In the genomic region with DNA sequence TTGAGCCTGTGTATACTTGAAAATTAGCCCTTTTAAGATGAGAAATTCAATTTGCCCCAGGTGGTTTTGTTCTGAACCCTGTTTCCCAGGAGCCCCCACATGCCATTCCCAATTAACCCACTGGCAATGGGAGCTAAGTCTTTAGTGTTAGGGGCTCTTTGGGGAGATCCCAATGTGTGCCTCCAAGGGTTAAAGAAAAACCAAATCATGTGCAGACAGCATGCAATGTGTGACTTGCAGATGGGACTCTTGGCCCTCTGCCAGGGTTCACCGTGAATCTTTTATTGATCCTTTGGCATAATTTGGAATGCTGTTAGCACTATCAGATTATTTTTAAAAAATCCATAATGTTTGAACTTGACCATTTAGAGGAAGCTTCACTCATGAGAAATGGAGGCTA, we compare ENCODE assay signal across 23 mouse cellular contexts. TPM values are rescaled to one million over a fixed set of nuclear protein-coding genes. Genes with fewer than 3 reads are reported as not detected.
DNase-seq lines count a peak whose midpoint lies in the region; ATAC-seq and TF ChIP-seq lines count a peak whose summit lies in the region.
"Had no signal": no experiment of that assay in that cellular context is flagged by ENCODE, and none has a peak within 500 bp of the region (broad histone marks: within the 10 kb centered on the region; RNA-seq: fewer than 3 reads in every experiment).

No protein-coding gene starts in this region.

- no peak for TF ChIP-seq CTCF in layer of hippocampus, adult 2 months (conservative IDR thresholded peaks at IDR 0.05)

- H3K4me2 ChIP-seq in midbrain, embryonic 14.5 days (ENCODE audit: low read length) = no peak overlapping the region
- no peak overlapping the region for H3K4me2 ChIP-seq in midbrain, embryonic 15.5 days
- no peak overlapping the region for H3K4me2 ChIP-seq in hindbrain, embryonic 14.5 days (replicated peaks)
- no peak overlapping the region for H3K4me2 ChIP-seq in kidney, embryonic 14.5 days (replicated peaks; ENCODE audit: low read depth, low read length)
- H3K4me2 ChIP-seq: liver, embryonic 12.5 days had no signal

- H3K4me1 ChIP-seq in midbrain, embryonic 14.5 days (ENCODE audit: control insufficient read depth, insufficient read depth, low read length) = 0 out of 2 replicates have a peak, but pooled peaks cover 6% of the 10 kb centered on the region
- peaks cover 10% of the 10 kb centered on the region; the same call in 1 of the 2 replicates for H3K4me1 ChIP-seq in midbrain, embryonic 15.5 days
- peaks cover 29% of the 10 kb centered on the region for H3K4me1 ChIP-seq in hindbrain, embryonic 14.5 days (replicated peaks; ENCODE audit: control insufficient read depth, insufficient read depth, low read length)
- H3K4me1 ChIP-seq in kidney, embryonic 14.5 days (ENCODE audit: control insufficient read depth, insufficient read depth, low read length) = no peaks in the 10 kb centered on the region
- H3K4me1 ChIP-seq: limb, embryonic 10.5 days had no signal

- 0 out of 2 replicates have a peak, but pooled peaks have one; percentile 58 for ATAC-seq in midbrain, embryonic 14.5 days (ENCODE audit: low FRiP score, low TSS enrichment)
- no peak; the same call in 1 of the 2 replicates for ATAC-seq in midbrain, embryonic 15.5 days (replicated peaks)
- peak; percentile 59; the same call in 1 of the 2 replicates for ATAC-seq in hindbrain, embryonic 14.5 days (ENCODE audit: low FRiP score)
- no peak for ATAC-seq in kidney, embryonic 14.5 days (ENCODE audit: low FRiP score, low TSS enrichment)
- ATAC-seq: activated CD4-positive, CD25-positive, alpha-beta regulatory T cell, adult 4 months; CD4-positive, CD25-positive, alpha-beta regulatory T cell, adult 4 months; liver, embryonic 12.5 days had no signal

- H3K9me3 ChIP-seq in midbrain, embryonic 14.5 days (ENCODE audit: control insufficient read depth, low read length) = no peaks in the 10 kb centered on the region
- H3K9me3 ChIP-seq in midbrain, embryonic 15.5 days = no peaks in the 10 kb centered on the region
- no peaks in the 10 kb centered on the region for H3K9me3 ChIP-seq in hindbrain, embryonic 14.5 days (ENCODE audit: control insufficient read depth, low read length)
- H3K9me3 ChIP-seq in kidney, embryonic 14.5 days (ENCODE audit: control insufficient read depth, low read length) = no peaks in the 10 kb centered on the region
- H3K9me3 ChIP-seq: limb, embryonic 10.5 days; liver, embryonic 12.5 days; megakaryocyte, embryonic 14.5 days had no signal

- no peak overlapping the region for H3K4me3 ChIP-seq in layer of hippocampus, adult 2 months
- H3K4me3 ChIP-seq in midbrain, embryonic 14.5 days (replicated peaks; ENCODE audit: low read depth, low read length) = no peak overlapping the region
- H3K4me3 ChIP-seq in midbrain, embryonic 15.5 days = no peak overlapping the region
- H3K4me3 ChIP-seq in hindbrain, embryonic 14.5 days (replicated peaks; ENCODE audit: low read length) = no peak overlapping the region
- H3K4me3 ChIP-seq in kidney, embryonic 14.5 days (ENCODE audit: low read length) = no peak overlapping the region
- H3K4me3 ChIP-seq: gastrocnemius, adult 2 months; limb, embryonic 10.5 days; liver, embryonic 12.5 days; megakaryocyte, embryonic 14.5 days; myocyte had no signal

- 20% methylated on average over 1 of the region's 1 CpGs for WGBS in midbrain, embryonic 14.5 days
- 11% methylated on average over 1 of the region's 1 CpGs for WGBS in midbrain, embryonic 15.5 days
- 6% methylated on average over 1 of the region's 1 CpGs for WGBS in hindbrain, embryonic 14.5 days
- WGBS in kidney, embryonic 14.5 days = 82% methylated on average over 1 of the region's 1 CpGs

- H3K27ac ChIP-seq in layer of hippocampus, adult 2 months = 0 out of 2 replicates have a peak overlapping the region, but pooled peaks have one; percentile 28
- H3K27ac ChIP-seq in midbrain, embryonic 14.5 days (replicated peaks; ENCODE audit: low read depth, low read length) = 0 out of 2 replicates have a peak overlapping the region, but pooled peaks have one; percentile 37
- no peak overlapping the region for H3K27ac ChIP-seq in midbrain, embryonic 15.5 days
- peak overlapping the region; percentile 49; the same call in 1 of the 2 replicates for H3K27ac ChIP-seq in hindbrain, embryonic 14.5 days
- H3K27ac ChIP-seq in kidney, embryonic 14.5 days (ENCODE audit: low read depth, low read length) = no peak overlapping the region
- H3K27ac ChIP-seq: gastrocnemius, adult 2 months; limb, embryonic 10.5 days; liver, embryonic 12.5 days had no signal

- no peaks in the 10 kb centered on the region for H3K27me3 ChIP-seq in midbrain, embryonic 14.5 days (ENCODE audit: control insufficient read depth, insufficient read depth, low read length)
- H3K27me3 ChIP-seq in midbrain, embryonic 15.5 days (replicated peaks) = no peaks in the 10 kb centered on the region
- H3K27me3 ChIP-seq in hindbrain, embryonic 14.5 days (ENCODE audit: control insufficient read depth, insufficient read depth, low read length) = no peaks in the 10 kb centered on the region
- H3K27me3 ChIP-seq in kidney, embryonic 14.5 days (ENCODE audit: control insufficient read depth, insufficient read depth, low read length) = no peaks in the 10 kb centered on the region
- H3K27me3 ChIP-seq: liver, embryonic 12.5 days; megakaryocyte, embryonic 14.5 days had no signal

- DNase-seq in cerebellum, postnatal 14 days = peak; percentile 71 to 79
- DNase-seq in cerebellum, postnatal 36 days = no peak
- no peak for DNase-seq in layer of hippocampus, adult 2 months (ENCODE audit: low spot score in 2 of 2)
- no peak for DNase-seq in layer of hippocampus, adult 8-10 months (ENCODE audit: low spot score in 2 of 2)
- DNase-seq in midbrain, embryonic 14.5 days = peak; percentile 69
- peak; percentile 55 for DNase-seq in hindbrain, embryonic 14.5 days (ENCODE audit: low spot score)
- DNase-seq: adrenal gland, postnatal 10 days; cerebellum, adult 11 months; cerebellum, postnatal 25 days; gastrocnemius, adult 2 months; heart, postnatal 36 days; kidney, adult 8-10 months; kidney, postnatal 36 days; lung, adult 2 months; right cerebral cortex, postnatal 4 days had no signal

- no peaks in the 10 kb centered on the region for H3K36me3 ChIP-seq in midbrain, embryonic 14.5 days (ENCODE audit: control insufficient read depth, insufficient read depth, low read length)
- H3K36me3 ChIP-seq in midbrain, embryonic 15.5 days (replicated peaks) = no peaks in the 10 kb centered on the region
- peaks cover 11% of the 10 kb centered on the region for H3K36me3 ChIP-seq in hindbrain, embryonic 14.5 days (replicated peaks; ENCODE audit: control insufficient read depth, insufficient read depth)
- no peaks in the 10 kb centered on the region for H3K36me3 ChIP-seq in kidney, embryonic 14.5 days (ENCODE audit: control insufficient read depth, insufficient read depth, low read length)

- no peak overlapping the region for H3K9ac ChIP-seq in midbrain, embryonic 14.5 days (replicated peaks; ENCODE audit: low read length)
- no peak overlapping the region for H3K9ac ChIP-seq in midbrain, embryonic 15.5 days
- no peak overlapping the region for H3K9ac ChIP-seq in hindbrain, embryonic 14.5 days
- H3K9ac ChIP-seq in kidney, embryonic 14.5 days (ENCODE audit: low read depth, low read length) = no peak overlapping the region
- H3K9ac ChIP-seq: liver, embryonic 12.5 days had no signal

RNA-seq across cellular contexts. Expression of a gene that starts 37.7 kb away (rescaled TPM):
- total RNA-seq in layer of hippocampus, adult 2 months (2021) = 10 to 100 TPM; 77.5 to 87.4 TPM
- 10 to 100 TPM; 70.5 to 88.4 (median 75.1) TPM for total RNA-seq in layer of hippocampus, adult 8-10 months (2022)
- 34.3 and 41.1 TPM in 2 replicates for polyA plus RNA-seq in midbrain, embryonic 14.5 days (2014; fragmentation: Nextera tagmentation; extraction: Ambion mirVana)
- polyA plus RNA-seq in midbrain, embryonic 15.5 days (2015; fragmentation: Nextera tagmentation; extraction: Ambion mirVana) = 41.3 and 44.0 TPM in 2 replicates
- polyA plus RNA-seq in hindbrain, embryonic 14.5 days (2014; fragmentation: Nextera tagmentation; extraction: Ambion mirVana) = 56.6 and 62.1 TPM in 2 replicates
- 7.9 and 17.8 TPM in 2 replicates for polyA plus RNA-seq in kidney, embryonic 14.5 days (2014; fragmentation: Nextera tagmentation; extraction: Ambion mirVana)
- polyA plus RNA-seq: myocyte had no signal

Comparison
In these comparisons a context has a peak if more than half of its experiments do, and no peak if none do; other contexts are left out.
1. DNase-seq: peak in cerebellum, postnatal 14 days (2 of 2), midbrain, embryonic 14.5 days (single experiment) and hindbrain, embryonic 14.5 days (single experiment); none in cerebellum, postnatal 36 days (0 of 2), layer of hippocampus, adult 2 months (0 of 2) and layer of hippocampus, adult 8-10 months (0 of 2).
2. H3K27ac ChIP-seq: peak in layer of hippocampus, adult 2 months (single experiment), midbrain, embryonic 14.5 days (single experiment) and hindbrain, embryonic 14.5 days (single experiment); none in midbrain, embryonic 15.5 days (single experiment) and kidney, embryonic 14.5 days (single experiment).
3. ATAC-seq: peak in midbrain, embryonic 14.5 days (single experiment) and hindbrain, embryonic 14.5 days (single experiment); none in midbrain, embryonic 15.5 days (single experiment) and kidney, embryonic 14.5 days (single experiment).